Mouse (Mus musculus) megakaryocyte, embryonic 14.5 days (primary cell): ENCODE measurements at regions not wholly inside any gene's neighbourhood (a gene's known extent, or its start where the extent isn't known, plus 50 kb on each side); places are given as distances from the start of the nearest gene placed in this dataset.

Source experiments
- FLI1 ChIP-seq: IDR thresholded peaks from 2 replicates; pipeline ENCODE4 v1.6.1; 2012; ENCODE audit warnings: low read length, inconsistent platforms, mixed read lengths
- GATA1 ChIP-seq: IDR thresholded peaks from 3 replicates; pipeline ENCODE4 v1.6.1; 2012; ENCODE audit warnings: mixed read lengths, low read length, inconsistent platforms, borderline replicate concordance

GRCm38 (mm10) chr9:34426589-34426988 is 59.1 kb upstream of the Kirrel3 start:
- TF ChIP-seq FLI1 (no peak), GATA1 (no peak)
